Mouse (Mus musculus): ENCODE data around the gene Gm36864. TPM values are rescaled to one million over a fixed set of nuclear protein-coding genes. Genes with fewer than 3 reads are reported as not detected.

The Gm36864 gene
- total and polyA plus RNA-seq, 3 experiments = 0.16 TPM; not detected in 2

GRCm38 (mm10) chr7:44272546-44272945, 36.6 kb downstream of the Gm36864 start:
- Histone ChIP-seq H3K27ac (ENCODE audit: insufficient read depth, low read depth) (no peak overlapping the region), H3K79me2 (replicated peaks; ENCODE audit: control insufficient read depth, extremely low read depth, insufficient read depth, poor library complexity, severe bottlenecking) (no peaks in the 10 kb centered on the region), H3K36me3 (replicated peaks in 1 of 2; ENCODE audit: control insufficient read depth in 1 of 2, insufficient read depth in 1 of 2, low read length in 1 of 2) (no peaks in the 10 kb centered on the region), H3K9ac (ENCODE audit: insufficient read depth, low read depth) (no peak overlapping the region), H3K27me3 (replicated peaks) (peaks cover 18% of the 10 kb centered on the region), H3K4me3 (replicated peaks in 1 of 3; ENCODE audit: low read depth in 2 of 3, low read length in 2 of 3, poor library complexity in 1 of 3) (no peak overlapping the region), H3K9me3 (replicated peaks; ENCODE audit: low read length) (no peaks in the 10 kb centered on the region), H3K4me1 (ENCODE audit: control insufficient read depth in 1 of 2, insufficient read depth in 2 of 2) (no peaks in the 10 kb centered on the region; a peak in 1 of 4 replicates), H3K4me2 (ENCODE audit: insufficient read depth, low read depth, poor library complexity, severe bottlenecking) (no peak overlapping the region)
- in situ Hi-C loops (cut with MboI; ENCODE audit: low pct_ligation_motif_present, low pct_unique_long_range_greater_than_20kb, low sequenced_read_pairs) (no loop called here), dilution Hi-C loops (cut with MboI; ENCODE audit: extremely low pct_ligation_motif_present, extremely low pct_unique_long_range_greater_than_20kb, low sequenced_read_pairs) (no loop called here)
- DNase-seq (ENCODE audit: extremely low read depth) = no peak
- TF ChIP-seq ZKSCAN1 (IDR thresholded peaks at IDR 0.05; ENCODE audit: borderline replicate concordance, low read depth, low read length) (no peak), ELF1 (IDR thresholded peaks at IDR 0.05; ENCODE audit: low read depth, low read length) (no peak), HCFC1 (IDR thresholded peaks at IDR 0.05; ENCODE audit: low read depth, low read length) (no peak), POLR2AphosphoS2 (IDR thresholded peaks at IDR 0.05; ENCODE audit: low read depth, low read length) (no peak), RCOR1 (conservative IDR thresholded peaks at IDR 0.05; ENCODE audit: low read depth, low read length) (no peak), E2F4 (IDR thresholded peaks at IDR 0.05; ENCODE audit: insufficient replicate concordance, low read depth, low read length) (no peak), ZMIZ1 (IDR thresholded peaks at IDR 0.05; ENCODE audit: low read depth, low read length) (no peak), SIN3A (IDR thresholded peaks at IDR 0.05; ENCODE audit: low read length) (no peak), USF2 (conservative IDR thresholded peaks at IDR 0.05; ENCODE audit: low read depth, low read length) (no peak), JUN (IDR thresholded peaks at IDR 0.05; ENCODE audit: insufficient read depth, low read depth, low read length) (no peak), CHD2 (IDR thresholded peaks at IDR 0.05; ENCODE audit: low read length) (no peak), MEF2A (IDR thresholded peaks at IDR 0.05; ENCODE audit: borderline replicate concordance, low read depth, low read length) (no peak), PAX5 (IDR thresholded peaks at IDR 0.05; ENCODE audit: low read length) (no peak), GABPA (IDR thresholded peaks at IDR 0.05; ENCODE audit: insufficient replicate concordance, low read depth, low read length) (no peak), ETS1 (conservative IDR thresholded peaks at IDR 0.05; ENCODE audit: low read depth, low read length) (no peak)

- in situ Hi-C loops (cut with MboI; ENCODE audit: low pct_ligation_motif_present, low pct_unique_long_range_greater_than_20kb, low sequenced_read_pairs) (no loop called here), dilution Hi-C loops (cut with MboI; ENCODE audit: extremely low pct_ligation_motif_present, extremely low pct_unique_long_range_greater_than_20kb, low sequenced_read_pairs) (no loop called here)
- Histone ChIP-seq H3K36me3 (replicated peaks in 1 of 2; ENCODE audit: control insufficient read depth in 1 of 2, insufficient read depth in 1 of 2, low read length in 1 of 2) (no peaks in the 10 kb centered on the region), H3K9me3 (replicated peaks; ENCODE audit: low read length) (peaks cover 6% of the 10 kb centered on the region), H3K4me2 (ENCODE audit: insufficient read depth, low read depth, poor library complexity, severe bottlenecking) (no peak overlapping the region), H3K4me1 (ENCODE audit: control insufficient read depth in 1 of 2, insufficient read depth in 2 of 2) (no peaks in the 10 kb centered on the region; a peak in 1 of 4 replicates), H3K27ac (ENCODE audit: insufficient read depth, low read depth) (no peak overlapping the region), H3K4me3 (replicated peaks in 1 of 3; ENCODE audit: low read depth in 2 of 3, low read length in 2 of 3, poor library complexity in 1 of 3) (no peak overlapping the region), H3K9ac (ENCODE audit: insufficient read depth, low read depth) (no peak overlapping the region), H3K27me3 (replicated peaks) (peaks cover 9% of the 10 kb centered on the region), H3K79me2 (replicated peaks; ENCODE audit: control insufficient read depth, extremely low read depth, insufficient read depth, poor library complexity, severe bottlenecking) (no peaks in the 10 kb centered on the region)
- no peak for TF ChIP-seq CHD1 (IDR thresholded peaks at IDR 0.05; ENCODE audit: low read depth, low read length)
- no peak for TF ChIP-seq POLR2AphosphoS2 (IDR thresholded peaks at IDR 0.05; ENCODE audit: low read depth, low read length)
- no peak for TF ChIP-seq GABPA (IDR thresholded peaks at IDR 0.05; ENCODE audit: insufficient replicate concordance, low read depth, low read length)
- TF ChIP-seq BHLHE40 (IDR thresholded peaks at IDR 0.05; ENCODE audit: low read depth, low read length) = no peak
- no peak for DNase-seq (ENCODE audit: extremely low read depth)
Observed at GRCm38 (mm10) chr7:44273446-44273845, 37.5 kb downstream of the Gm36864 start.
